Mouse (Mus musculus): Measurements from ENCODE around the gene Ankrd50. TPM values are rescaled to one million over a fixed set of nuclear protein-coding genes. Genes with fewer than 3 reads are reported as not detected.

The Ankrd50 gene
- polyA plus RNA-seq, 1 experiment from 2014 or later = 17.5 TPM

GRCm38 (mm10) chr3:38466139-38466538, 18.5 kb downstream of the Ankrd50 start:
- WGBS = 95% methylated on average over 5 of the region's 5 CpGs
- no peaks in the 10 kb centered on the region for H3K9me3 ChIP-seq (replicated peaks)
- no peak overlapping the region for H3K27ac ChIP-seq (replicated peaks)
- no peak overlapping the region for H3K4me3 ChIP-seq (replicated peaks)
- H3K36me3 ChIP-seq = peaks cover 18% of the 10 kb centered on the region
- H3K27me3 ChIP-seq (replicated peaks) = no peaks in the 10 kb centered on the region
- H3K4me2 ChIP-seq = no peak overlapping the region
- no peak for ATAC-seq (ENCODE audit: low FRiP score)
- H3K4me1 ChIP-seq = no peaks in the 10 kb centered on the region
- H3K9ac ChIP-seq (replicated peaks) = no peak overlapping the region

GRCm38 (mm10) chr3:38463149-38463548, 21.5 kb downstream of the Ankrd50 start:
- no peak overlapping the region for H3K27ac ChIP-seq (replicated peaks)
- 90% methylated on average over 2 of the region's 2 CpGs for WGBS
- H3K4me1 ChIP-seq = no peaks in the 10 kb centered on the region
- H3K36me3 ChIP-seq = peaks cover 26% of the 10 kb centered on the region
- H3K9ac ChIP-seq (replicated peaks) = no peak overlapping the region
- no peak overlapping the region for H3K4me3 ChIP-seq (replicated peaks)
- H3K27me3 ChIP-seq (replicated peaks) = no peaks in the 10 kb centered on the region
- no peak for ATAC-seq (ENCODE audit: low FRiP score)
- no peak overlapping the region for H3K4me2 ChIP-seq
- no peaks in the 10 kb centered on the region for H3K9me3 ChIP-seq (replicated peaks)

- Histone ChIP-seq H3K9me3 (replicated peaks) (no peaks in the 10 kb centered on the region), H3K4me3 (replicated peaks) (no peak overlapping the region), H3K27ac (replicated peaks) (no peak overlapping the region), H3K27me3 (replicated peaks) (no peaks in the 10 kb centered on the region), H3K9ac (replicated peaks) (no peak overlapping the region), H3K36me3 (peaks cover 32% of the 10 kb centered on the region), H3K4me1 (no peaks in the 10 kb centered on the region), H3K4me2 (no peak overlapping the region)
- WGBS = 91% methylated on average over 2 of the region's 2 CpGs
- no peak for ATAC-seq (ENCODE audit: low FRiP score)
These were observed 22.9 kb downstream of the Ankrd50 start for GRCm38 (mm10) chr3:38461742-38462141.

- no peak overlapping the region for H3K4me3 ChIP-seq (replicated peaks)
- H3K36me3 ChIP-seq = peaks cover 47% of the 10 kb centered on the region
- H3K4me1 ChIP-seq = no peaks in the 10 kb centered on the region
- no peak for ATAC-seq (ENCODE audit: low FRiP score)
- H3K27me3 ChIP-seq (replicated peaks) = no peaks in the 10 kb centered on the region
- no peak overlapping the region for H3K27ac ChIP-seq (replicated peaks)
- 83% methylated on average over 4 of the region's 4 CpGs for whole genome bisulfite sequencing
- H3K9ac ChIP-seq (replicated peaks) = no peak overlapping the region
- no peak overlapping the region for H3K4me2 ChIP-seq
- no peaks in the 10 kb centered on the region for H3K9me3 ChIP-seq (replicated peaks)
These were observed 24.4 kb downstream of the Ankrd50 start for GRCm38 (mm10) chr3:38460250-38460624.

- 73% methylated on average over 5 of the region's 5 CpGs for WGBS
- no peak overlapping the region for H3K27ac ChIP-seq (replicated peaks)
- no peaks in the 10 kb centered on the region for H3K27me3 ChIP-seq (replicated peaks)
- peaks cover 53% of the 10 kb centered on the region for H3K36me3 ChIP-seq
- no peaks in the 10 kb centered on the region for H3K4me1 ChIP-seq
- ATAC-seq (ENCODE audit: low FRiP score) = no peak
- H3K9me3 ChIP-seq (replicated peaks) = no peaks in the 10 kb centered on the region
- H3K4me3 ChIP-seq (replicated peaks) = no peak overlapping the region
- H3K9ac ChIP-seq (replicated peaks) = no peak overlapping the region
- no peak overlapping the region for H3K4me2 ChIP-seq
These were observed 25.0 kb downstream of the Ankrd50 start for GRCm38 (mm10) chr3:38459507-38460249.

GRCm38 (mm10) chr3:38457041-38457440, 27.6 kb downstream of the Ankrd50 start:
- Histone ChIP-seq H3K9me3 (replicated peaks) (no peaks in the 10 kb centered on the region), H3K4me3 (replicated peaks) (no peak overlapping the region), H3K4me1 (no peaks in the 10 kb centered on the region), H3K27ac (replicated peaks) (no peak overlapping the region), H3K9ac (replicated peaks) (no peak overlapping the region), H3K4me2 (no peak overlapping the region), H3K36me3 (peaks cover 61% of the 10 kb centered on the region), H3K27me3 (replicated peaks) (no peaks in the 10 kb centered on the region)
- ATAC-seq (ENCODE audit: low FRiP score) = no peak
- 97% methylated on average over 14 of the region's 14 CpGs for WGBS

GRCm38 (mm10) chr3:38452199-38452598, 32.4 kb downstream of the Ankrd50 start:
- ATAC-seq (ENCODE audit: low FRiP score) = no peak
- no peak overlapping the region for H3K27ac ChIP-seq (replicated peaks)
- no peaks in the 10 kb centered on the region for H3K9me3 ChIP-seq (replicated peaks)
- no peak overlapping the region for H3K9ac ChIP-seq (replicated peaks)
- H3K4me2 ChIP-seq = no peak overlapping the region
- H3K4me1 ChIP-seq = no peaks in the 10 kb centered on the region
- no peaks in the 10 kb centered on the region for H3K27me3 ChIP-seq (replicated peaks)
- H3K36me3 ChIP-seq = peaks cover 58% of the 10 kb centered on the region
- WGBS = 68% methylated on average over 9 of the region's 9 CpGs
- no peak overlapping the region for H3K4me3 ChIP-seq (replicated peaks)

- H3K36me3 ChIP-seq = peaks cover 11% of the 10 kb centered on the region
- no peaks in the 10 kb centered on the region for H3K9me3 ChIP-seq (replicated peaks)
- ATAC-seq (ENCODE audit: low FRiP score) = no peak
- no peak overlapping the region for H3K4me2 ChIP-seq
- no peak overlapping the region for H3K27ac ChIP-seq (replicated peaks)
- 86% methylated on average over 9 of the region's 9 CpGs for WGBS
- no peaks in the 10 kb centered on the region for H3K4me1 ChIP-seq
- no peak overlapping the region for H3K4me3 ChIP-seq (replicated peaks)
- H3K27me3 ChIP-seq (replicated peaks) = no peaks in the 10 kb centered on the region
- no peak overlapping the region for H3K9ac ChIP-seq (replicated peaks)
These were observed 38.1 kb downstream of the Ankrd50 start for GRCm38 (mm10) chr3:38446586-38446985.

GRCm38 (mm10) chr3:38443875-38444274, 40.8 kb downstream of the Ankrd50 start:
- Histone ChIP-seq H3K27ac (replicated peaks) (no peak overlapping the region), H3K36me3 (no peaks in the 10 kb centered on the region), H3K27me3 (replicated peaks) (no peaks in the 10 kb centered on the region), H3K9me3 (replicated peaks) (no peaks in the 10 kb centered on the region), H3K9ac (replicated peaks) (no peak overlapping the region), H3K4me2 (no peak overlapping the region), H3K4me3 (replicated peaks) (no peak overlapping the region), H3K4me1 (peaks cover 4% of the 10 kb centered on the region; the same call in 1 of the 2 replicates)
- no peak for ATAC-seq (ENCODE audit: low FRiP score)
- 63% methylated on average over 4 of the region's 4 CpGs for WGBS

- Histone ChIP-seq H3K9me3 (replicated peaks) (no peaks in the 10 kb centered on the region), H3K4me3 (replicated peaks) (no peak overlapping the region), H3K27me3 (replicated peaks) (no peaks in the 10 kb centered on the region), H3K36me3 (no peaks in the 10 kb centered on the region), H3K27ac (replicated peaks) (no peak overlapping the region), H3K4me2 (no peak overlapping the region), H3K9ac (replicated peaks) (no peak overlapping the region), H3K4me1 (peaks cover 4% of the 10 kb centered on the region; the same call in 1 of the 2 replicates)
- no peak for ATAC-seq (ENCODE audit: low FRiP score)
- WGBS = 45% methylated on average over 7 of the region's 7 CpGs
These were observed 44.1 kb downstream of the Ankrd50 start for GRCm38 (mm10) chr3:38440564-38440991.

- no peak overlapping the region for H3K27ac ChIP-seq (replicated peaks)
- H3K4me2 ChIP-seq = no peak overlapping the region
- peaks cover 12% of the 10 kb centered on the region for H3K4me1 ChIP-seq
- ATAC-seq (ENCODE audit: low FRiP score) = no peak
- H3K4me3 ChIP-seq (replicated peaks) = no peak overlapping the region
- no peaks in the 10 kb centered on the region for H3K36me3 ChIP-seq
- H3K27me3 ChIP-seq (replicated peaks) = no peaks in the 10 kb centered on the region
- H3K9ac ChIP-seq (replicated peaks) = no peak overlapping the region
- 83% methylated on average over 3 of the region's 3 CpGs for WGBS
- no peaks in the 10 kb centered on the region for H3K9me3 ChIP-seq (replicated peaks)
These were observed 48.0 kb downstream of the Ankrd50 start for GRCm38 (mm10) chr3:38436596-38436995.

- H3K4me2 ChIP-seq = no peak overlapping the region
- H3K9me3 ChIP-seq (replicated peaks) = no peaks in the 10 kb centered on the region
- H3K27ac ChIP-seq (replicated peaks) = no peak overlapping the region
- H3K27me3 ChIP-seq (replicated peaks) = no peaks in the 10 kb centered on the region
- H3K9ac ChIP-seq (replicated peaks) = no peak overlapping the region
- H3K4me3 ChIP-seq (replicated peaks) = no peak overlapping the region
- H3K4me1 ChIP-seq = peaks cover 10% of the 10 kb centered on the region
- WGBS = 93% methylated on average over 6 of the region's 6 CpGs
- no peaks in the 10 kb centered on the region for H3K36me3 ChIP-seq
- ATAC-seq (ENCODE audit: low FRiP score) = no peak
These were observed 48.8 kb downstream of the Ankrd50 start for GRCm38 (mm10) chr3:38435828-38436227.

Measured in neural tube, embryonic 15.5 days (tissue).